Mouse (Mus musculus) intestine, postnatal 0 days (tissue): ENCODE results near the gene Adamtsl4. TPM values are rescaled to one million over a fixed set of nuclear protein-coding genes. Genes with fewer than 3 reads are reported as not detected.
"Not testable (repeated sequence)": the region's sequence is repeated elsewhere in the genome, so short reads cannot be mapped to it uniquely, and the experiment has no call there.

Experiments used
- ATAC-seq: fragments of 200-750 bp; cut with Nextera tagmentation; 2 replicates; pipeline ENCODE4 v1.8.0; 2017; ENCODE audit warnings: mild to moderate bottlenecking, moderate TSS enrichment, moderate library complexity
- H3K27ac ChIP-seq: fragments of 300-500 bp; sonication (generic); 2 replicates; pipeline ENCODE4 v1.5.1; 2014; ENCODE audit warnings: mild to moderate bottlenecking, low read depth, low read length, moderate library complexity
- H3K27me3 ChIP-seq: fragments of 300-500 bp; sonication (generic); replicated peaks from 2 replicates; pipeline ENCODE4 v1.6.1; 2014; ENCODE audit warnings: low read length, mixed read lengths; ENCODE audit not compliant: control insufficient read depth, insufficient read depth
- H3K36me3 ChIP-seq: fragments of 300-500 bp; sonication (generic); 2 replicates; pipeline ENCODE4 v1.6.1; 2014; ENCODE audit warnings: mild to moderate bottlenecking, moderate library complexity; ENCODE audit not compliant: control insufficient read depth, insufficient read depth
- H3K4me1 ChIP-seq: fragments of 300-500 bp; sonication (generic); replicated peaks from 2 replicates; pipeline ENCODE4 v1.6.1; 2014; ENCODE audit warnings: antibody characterized with exemption, low read length, mixed read lengths; ENCODE audit not compliant: control insufficient read depth, insufficient read depth
- H3K4me2 ChIP-seq: fragments of 300-500 bp; sonication (generic); replicated peaks from 2 replicates; pipeline ENCODE4 v1.6.1; 2014; ENCODE audit warnings: low read depth, mild to moderate bottlenecking, moderate library complexity
- H3K4me3 ChIP-seq: fragments of 300-500 bp; sonication (generic); 2 replicates; pipeline ENCODE4 v1.5.1; 2014; ENCODE audit warnings: low read depth, low read length
- H3K9ac ChIP-seq: fragments of 300-500 bp; sonication (generic); 2 replicates; pipeline ENCODE4 v1.6.1; 2014; ENCODE audit warnings: mild to moderate bottlenecking, low read depth, low read length
- H3K9me3 ChIP-seq: fragments of 300-500 bp; sonication (generic); 2 replicates; pipeline ENCODE4 v1.6.1; 2016; ENCODE audit warnings: mixed run types; ENCODE audit not compliant: control insufficient read depth
- CTCF ChIP-seq: sonication (generic); IDR thresholded peaks from 2 replicates; pipeline ENCODE4 v1.5.1; 2016; ENCODE audit warnings: low read depth, mild to moderate bottlenecking, control low read depth, antibody characterized with exemption, moderate library complexity
- WGBS: fragments of 180-500 bp; shearing (Covaris S2); extraction: QIAGEN DNeasy Blood & Tissue Kit; methylation state at CpG from one replicate; pipeline ENCODE4 v1.1.7; 2014; 5-methylcytosine and 5-hydroxymethylcytosine counted together
- polyA plus RNA-seq: library from polyadenylated mRNA; unstranded; fragments of >200 nt; fragmentation: Nextera tagmentation; extraction: Ambion mirVana; gene quantifications from 2 replicates; pipeline ENCODE4 v1.2.1, GENCODE M21; 2015

Adamtsl4 gene
- polyA plus RNA-seq, 1 experiment from 2014 or later, result 3.8 TPM

GRCm38 (mm10) chr3:95694808-95695703 is 7.3 kb upstream of the Adamtsl4 start:
- no peaks in the 10 kb centered on the region for H3K9me3 ChIP-seq
- no peak for TF ChIP-seq CTCF
- no peaks in the 10 kb centered on the region for H3K27me3 ChIP-seq
- ATAC-seq, result no peak
- no peaks in the 10 kb centered on the region for H3K36me3 ChIP-seq
- no peak overlapping the region for H3K9ac ChIP-seq
- no peak overlapping the region for H3K4me2 ChIP-seq
- no peak overlapping the region for H3K4me3 ChIP-seq
- no peak overlapping the region for H3K27ac ChIP-seq
- peaks cover 16% of the 10 kb centered on the region for H3K4me1 ChIP-seq
- WGBS, result 85% methylated on average over 11 of the region's 11 CpGs

- ATAC-seq, result peak; percentile 62
- Histone ChIP-seq H3K4me1 (peaks cover 16% of the 10 kb centered on the region), H3K9me3 (no peaks in the 10 kb centered on the region), H3K9ac (no peak overlapping the region), H3K27me3 (no peaks in the 10 kb centered on the region), H3K4me2 (no peak overlapping the region), H3K27ac (peak overlapping the region; percentile 46; the same call in 1 of the 2 replicates), H3K36me3 (no peaks in the 10 kb centered on the region), H3K4me3 (no peak overlapping the region)
- 35% methylated on average over 11 of the region's 11 CpGs for WGBS
- no peak for TF ChIP-seq CTCF
Observed at GRCm38 (mm10) chr3:95693821-95694807, 6.4 kb upstream of the Adamtsl4 start.

- H3K4me3 ChIP-seq, result no peak overlapping the region
- H3K27ac ChIP-seq, result no peak overlapping the region
- H3K4me1 ChIP-seq, result peaks cover 16% of the 10 kb centered on the region
- TF ChIP-seq CTCF, result no peak
- H3K4me2 ChIP-seq, result no peak overlapping the region
- no peak for ATAC-seq
- WGBS, result 69% methylated on average over 6 of the region's 6 CpGs
- no peak overlapping the region for H3K9ac ChIP-seq
- H3K36me3 ChIP-seq, result no peaks in the 10 kb centered on the region
- H3K27me3 ChIP-seq, result no peaks in the 10 kb centered on the region
- no peaks in the 10 kb centered on the region for H3K9me3 ChIP-seq
Observed at GRCm38 (mm10) chr3:95692677-95693076, 5.0 kb upstream of the Adamtsl4 start.

- H3K27me3 ChIP-seq, H3K27ac ChIP-seq, H3K9ac ChIP-seq, H3K36me3 ChIP-seq, H3K9me3 ChIP-seq, H3K4me3 ChIP-seq, ATAC-seq, H3K4me2 ChIP-seq: not testable (repeated sequence)
- peaks cover 12% of the 10 kb centered on the region for H3K4me1 ChIP-seq
- WGBS, result 86% methylated on average over 2 of the region's 2 CpGs
Observed at GRCm38 (mm10) chr3:95690552-95690951, 2.8 kb upstream of the Adamtsl4 start.

- Histone ChIP-seq H3K27ac (no peak overlapping the region), H3K9ac (no peak overlapping the region), H3K27me3 (no peaks in the 10 kb centered on the region), H3K9me3 (no peaks in the 10 kb centered on the region), H3K4me2 (no peak overlapping the region), H3K4me1 (peaks cover 12% of the 10 kb centered on the region), H3K36me3 (no peaks in the 10 kb centered on the region; the same call in 1 of the 2 replicates), H3K4me3 (no peak overlapping the region)
- no peak for TF ChIP-seq CTCF
- WGBS, result 49% methylated on average over 2 of the region's 2 CpGs
- no peak for ATAC-seq
Observed at GRCm38 (mm10) chr3:95689940-95690339, 2.2 kb upstream of the Adamtsl4 start.
